Mouse (Mus musculus): ENCODE data around the gene Gm26602. TPM values are rescaled to one million over a fixed set of nuclear protein-coding genes. Genes with fewer than 3 reads are reported as not detected.

Gene Gm26602
- polyA plus RNA-seq, 1 experiment from 2014 or later: 8.9 TPM

GRCm38 (mm10) chr10:79873715-79874289, 36.9 kb upstream of the Gm26602 start:
- DNase-seq (ENCODE audit: low spot score) (no peak), ATAC-seq (ENCODE audit: low FRiP score, low TSS enrichment) (no peak)
- Histone ChIP-seq H3K4me1 (replicated peaks; ENCODE audit: control insufficient read depth, insufficient read depth) (no peaks in the 10 kb centered on the region), H3K27ac (replicated peaks) (no peak overlapping the region), H3K9ac (ENCODE audit: low read length) (peak overlapping the region; percentile 71), H3K27me3 (ENCODE audit: control insufficient read depth, insufficient read depth, low read length) (no peaks in the 10 kb centered on the region), H3K4me2 (replicated peaks; ENCODE audit: low read depth) (peak overlapping the region; percentile 97), H3K36me3 (ENCODE audit: control insufficient read depth, insufficient read depth, low read length) (no peaks in the 10 kb centered on the region), H3K4me3 (ENCODE audit: low read depth, low read length) (peak overlapping the region; percentile 60), H3K9me3 (ENCODE audit: control insufficient read depth, low read length) (no peaks in the 10 kb centered on the region)
- TF ChIP-seq CTCF (IDR thresholded peaks at IDR 0.05; ENCODE audit: low read depth) (no peak), EP300 (optimal IDR thresholded peaks at IDR 0.05) (no peak)
- WGBS: 2% methylated on average over 26 of the region's 26 CpGs

- under 1% methylated on average over 53 of the region's 57 CpGs for WGBS
- no peak for DNase-seq (ENCODE audit: low spot score)
- Histone ChIP-seq H3K9ac (ENCODE audit: low read length) (peak within 1 kb of the TSS; percentile 71), H3K4me1 (replicated peaks; ENCODE audit: control insufficient read depth, insufficient read depth) (no peaks in the 10 kb centered on the region), H3K36me3 (ENCODE audit: control insufficient read depth, insufficient read depth, low read length) (no peaks in the 10 kb centered on the region), H3K4me3 (ENCODE audit: low read depth, low read length) (peak within 1 kb of the TSS; percentile 60), H3K4me2 (replicated peaks; ENCODE audit: low read depth) (peak within 1 kb of the TSS; percentile 97), H3K9me3 (ENCODE audit: control insufficient read depth, low read length) (no peaks in the 10 kb centered on the region), H3K27ac (replicated peaks) (no peak within 1 kb of the TSS), H3K27me3 (ENCODE audit: control insufficient read depth, insufficient read depth, low read length) (no peaks in the 10 kb centered on the region)
- ATAC-seq (ENCODE audit: low FRiP score, low TSS enrichment): peak; percentile 46
- TF ChIP-seq EP300 (optimal IDR thresholded peaks at IDR 0.05) (no peak), CTCF (IDR thresholded peaks at IDR 0.05; ENCODE audit: low read depth) (0 out of 2 replicates have a peak, but pooled peaks have one; percentile 5)
Observed at GRCm38 (mm10) chr10:79874290-79874862, 36.3 kb upstream of the Gm26602 start, which contains the start of the genes Prtn3 and Plppr3. Gene Prtn3, plus strand, starts transcription at chr10:79874476. Gene Plppr3, minus strand, starts transcription at chr10:79874634.

- TF ChIP-seq CTCF (IDR thresholded peaks at IDR 0.05; ENCODE audit: low read depth) (no peak), EP300 (optimal IDR thresholded peaks at IDR 0.05) (no peak)
- 72% methylated on average over 1 of the region's 1 CpGs for WGBS
Observed at GRCm38 (mm10) chr10:79877174-79877573, 33.5 kb upstream of the Gm26602 start.

GRCm38 (mm10) chr10:79877757-79878156, 32.9 kb upstream of the Gm26602 start:
- Histone ChIP-seq H3K9ac (ENCODE audit: low read length) (no peak overlapping the region), H3K4me1 (replicated peaks; ENCODE audit: control insufficient read depth, insufficient read depth) (no peaks in the 10 kb centered on the region; the same call in 1 of the 2 replicates), H3K27me3 (ENCODE audit: control insufficient read depth, insufficient read depth, low read length) (no peaks in the 10 kb centered on the region), H3K9me3 (ENCODE audit: control insufficient read depth, low read length) (no peaks in the 10 kb centered on the region), H3K36me3 (ENCODE audit: control insufficient read depth, insufficient read depth, low read length) (no peaks in the 10 kb centered on the region), H3K4me3 (ENCODE audit: low read depth, low read length) (no peak overlapping the region), H3K27ac (replicated peaks) (no peak overlapping the region), H3K4me2 (replicated peaks; ENCODE audit: low read depth) (no peak overlapping the region)
- 50% methylated on average over 12 of the region's 12 CpGs for WGBS
- no peak for ATAC-seq (ENCODE audit: low FRiP score, low TSS enrichment)
- TF ChIP-seq EP300 (optimal IDR thresholded peaks at IDR 0.05) (no peak), CTCF (IDR thresholded peaks at IDR 0.05; ENCODE audit: low read depth) (no peak)
- no peak for DNase-seq (ENCODE audit: low spot score)

More at GRCm38 (mm10) chr10:79877174-79877573, 33.5 kb upstream of the Gm26602 start:
- Histone ChIP-seq H3K36me3 (ENCODE audit: control insufficient read depth, insufficient read depth, low read length) (no peaks in the 10 kb centered on the region), H3K4me3 (ENCODE audit: low read depth, low read length) (no peak overlapping the region), H3K27ac (replicated peaks) (no peak overlapping the region), H3K9ac (ENCODE audit: low read length) (no peak overlapping the region), H3K27me3 (ENCODE audit: control insufficient read depth, insufficient read depth, low read length) (no peaks in the 10 kb centered on the region), H3K4me2 (replicated peaks; ENCODE audit: low read depth) (no peak overlapping the region), H3K9me3 (ENCODE audit: control insufficient read depth, low read length) (no peaks in the 10 kb centered on the region), H3K4me1 (replicated peaks; ENCODE audit: control insufficient read depth, insufficient read depth) (no peaks in the 10 kb centered on the region; the same call in 1 of the 2 replicates)
- ATAC-seq (ENCODE audit: low FRiP score, low TSS enrichment): no peak
- DNase-seq (ENCODE audit: low spot score): no peak

GRCm38 (mm10) chr10:79879527-79879926, 31.1 kb upstream of the Gm26602 start:
- H3K4me1 ChIP-seq (replicated peaks; ENCODE audit: control insufficient read depth, insufficient read depth): no peaks in the 10 kb centered on the region; the same call in none of the 2 replicates
- 40% methylated on average over 3 of the region's 3 CpGs for WGBS
- H3K4me3 ChIP-seq (ENCODE audit: low read depth, low read length): no peak overlapping the region
- H3K27me3 ChIP-seq (ENCODE audit: control insufficient read depth, insufficient read depth, low read length): no peaks in the 10 kb centered on the region
- no peak for DNase-seq (ENCODE audit: low spot score)
- H3K9ac ChIP-seq (ENCODE audit: low read length): no peak overlapping the region
- H3K9me3 ChIP-seq (ENCODE audit: control insufficient read depth, low read length): no peaks in the 10 kb centered on the region
- H3K4me2 ChIP-seq (replicated peaks; ENCODE audit: low read depth): no peak overlapping the region
- TF ChIP-seq EP300 (optimal IDR thresholded peaks at IDR 0.05) (no peak), CTCF (IDR thresholded peaks at IDR 0.05; ENCODE audit: low read depth) (no peak)
- no peak for ATAC-seq (ENCODE audit: low FRiP score, low TSS enrichment)
- no peaks in the 10 kb centered on the region for H3K36me3 ChIP-seq (ENCODE audit: control insufficient read depth, insufficient read depth, low read length)
- H3K27ac ChIP-seq (replicated peaks): no peak overlapping the region

GRCm38 (mm10) chr10:79880721-79881120, 29.9 kb upstream of the Gm26602 start:
- ATAC-seq (ENCODE audit: low FRiP score, low TSS enrichment): no peak
- H3K36me3 ChIP-seq (ENCODE audit: control insufficient read depth, insufficient read depth, low read length): no peaks in the 10 kb centered on the region
- no peak overlapping the region for H3K9ac ChIP-seq (ENCODE audit: low read length)
- no peak overlapping the region for H3K4me3 ChIP-seq (ENCODE audit: low read depth, low read length)
- no peaks in the 10 kb centered on the region; the same call in none of the 2 replicates for H3K4me1 ChIP-seq (replicated peaks; ENCODE audit: control insufficient read depth, insufficient read depth)
- DNase-seq (ENCODE audit: low spot score): peak; percentile 69
- no peaks in the 10 kb centered on the region for H3K27me3 ChIP-seq (ENCODE audit: control insufficient read depth, insufficient read depth, low read length)
- H3K9me3 ChIP-seq (ENCODE audit: control insufficient read depth, low read length): no peaks in the 10 kb centered on the region
- H3K27ac ChIP-seq (replicated peaks): no peak overlapping the region
- WGBS: 19% methylated on average over 9 of the region's 9 CpGs
- no peak overlapping the region; the same call in 1 of the 2 replicates for H3K4me2 ChIP-seq (replicated peaks; ENCODE audit: low read depth)
- TF ChIP-seq CTCF (IDR thresholded peaks at IDR 0.05; ENCODE audit: low read depth) (no peak), EP300 (optimal IDR thresholded peaks at IDR 0.05) (no peak)
